Mouse (Mus musculus): ENCODE measurements around the gene Evl. TPM values are rescaled to one million over a fixed set of nuclear protein-coding genes. Genes with fewer than 3 reads are reported as not detected.

Evl gene
- total and polyA plus RNA-seq, 3 experiments: 3.2 to 29.3 (median 11.3) TPM

DNA sequence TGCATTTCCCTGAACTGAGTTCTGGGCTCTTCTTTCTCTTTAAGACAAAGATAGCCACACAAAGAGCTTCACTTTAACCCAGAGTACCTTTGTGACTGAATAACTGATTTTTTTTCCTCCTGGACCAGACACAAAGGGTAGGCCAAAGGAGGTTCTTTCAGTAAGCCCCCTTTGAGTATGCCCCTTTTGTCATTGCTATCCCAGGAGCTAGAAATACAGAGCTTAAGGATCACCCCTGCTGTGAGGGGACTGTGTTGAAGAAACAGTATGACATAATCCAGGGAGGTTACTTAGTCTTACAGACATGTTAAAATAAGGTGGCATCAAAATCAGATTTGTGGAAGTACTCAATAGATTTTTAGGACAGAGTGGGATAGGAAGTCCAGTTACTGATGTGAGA lies 50.0 kb downstream of the Evl start:
- Histone ChIP-seq H3K27me3 (replicated peaks) (peaks cover 37% of the 10 kb centered on the region), H3K4me3 (replicated peaks in 1 of 3; ENCODE audit: low read depth in 2 of 3, low read length in 2 of 3, poor library complexity in 1 of 3) (no peak overlapping the region), H3K9me3 (replicated peaks; ENCODE audit: low read length) (no peaks in the 10 kb centered on the region), H3K27ac (ENCODE audit: insufficient read depth, low read depth) (no peak overlapping the region), H3K4me1 (ENCODE audit: control insufficient read depth in 1 of 2, insufficient read depth in 2 of 2) (no peaks in the 10 kb centered on the region), H3K4me2 (ENCODE audit: insufficient read depth, low read depth, poor library complexity, severe bottlenecking) (no peak overlapping the region), H3K36me3 (replicated peaks in 1 of 2; ENCODE audit: control insufficient read depth in 1 of 2, insufficient read depth in 1 of 2, low read length in 1 of 2) (no peaks in the 10 kb centered on the region), H3K79me2 (replicated peaks; ENCODE audit: control insufficient read depth, extremely low read depth, insufficient read depth, poor library complexity, severe bottlenecking) (no peaks in the 10 kb centered on the region), H3K9ac (ENCODE audit: insufficient read depth, low read depth) (no peak overlapping the region)
- TF ChIP-seq MXI1 (IDR thresholded peaks at IDR 0.05; ENCODE audit: low read depth, low read length) (no peak), USF1 (IDR thresholded peaks at IDR 0.05; ENCODE audit: low read depth, low read length) (no peak), ZNF384 (IDR thresholded peaks at IDR 0.05; ENCODE audit: low read depth, low read length) (no peak), EP300 (IDR thresholded peaks at IDR 0.05; ENCODE audit: low read length) (no peak), ELF1 (IDR thresholded peaks at IDR 0.05; ENCODE audit: low read depth, low read length) (no peak), NELFE (IDR thresholded peaks at IDR 0.05; ENCODE audit: low read depth, low read length) (no peak), PAX5 (IDR thresholded peaks at IDR 0.05; ENCODE audit: low read length) (no peak), HCFC1 (IDR thresholded peaks at IDR 0.05; ENCODE audit: low read depth, low read length) (no peak), RCOR1 (conservative IDR thresholded peaks at IDR 0.05; ENCODE audit: low read depth, low read length) (no peak), KAT2A (IDR thresholded peaks at IDR 0.05; ENCODE audit: insufficient replicate concordance, low read length) (no peak)
- in situ Hi-C loops (cut with MboI; ENCODE audit: low pct_ligation_motif_present, low pct_unique_long_range_greater_than_20kb, low sequenced_read_pairs) (loop anchor here (25.0 kb wide), 1 partner anchor 158 kb away; no protein-coding TSS in a partner anchor), dilution Hi-C loops (cut with MboI; ENCODE audit: extremely low pct_ligation_motif_present, extremely low pct_unique_long_range_greater_than_20kb, low sequenced_read_pairs) (no loop called here)
- DNase-seq (ENCODE audit: extremely low read depth): no peak

DNA sequence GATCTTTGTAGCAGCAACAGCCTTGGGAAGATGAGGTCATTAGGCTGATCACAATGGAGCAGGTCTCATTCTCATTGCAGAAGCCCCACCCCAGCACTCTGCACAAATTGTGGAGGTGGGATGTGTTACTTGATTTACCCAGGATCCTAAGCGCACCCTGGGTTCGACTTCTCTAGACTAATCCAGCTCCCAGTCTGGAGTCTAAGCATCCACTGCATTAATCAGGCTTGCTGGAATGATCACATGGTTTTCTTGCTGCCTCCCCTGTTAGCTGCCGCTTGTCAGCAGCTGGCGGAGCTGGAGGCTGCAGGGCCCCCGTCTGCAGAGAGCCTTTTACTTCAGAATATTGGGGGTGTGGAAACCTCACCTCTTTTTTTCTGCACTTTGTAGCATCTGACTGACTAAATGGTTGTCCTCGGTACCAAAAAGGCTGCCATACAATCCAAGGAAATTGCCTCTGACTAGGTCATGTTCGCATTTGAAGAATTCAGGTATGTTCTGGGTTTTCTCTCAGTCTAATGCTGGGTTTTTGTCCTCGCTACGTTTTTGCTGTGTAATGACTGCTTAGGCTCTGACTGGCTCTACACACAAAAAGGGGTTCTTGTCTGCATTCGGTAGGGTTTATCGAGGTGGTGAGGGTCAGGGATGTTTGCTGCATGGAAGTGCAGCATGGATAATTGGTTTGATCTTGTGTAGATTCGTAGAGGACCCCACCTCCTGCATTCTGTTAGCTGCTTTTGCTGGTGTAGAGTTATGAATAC lies 51.2 kb downstream of the Evl start:
- Histone ChIP-seq H3K9ac (ENCODE audit: insufficient read depth, low read depth) (no peak overlapping the region), H3K79me2 (replicated peaks; ENCODE audit: control insufficient read depth, extremely low read depth, insufficient read depth, poor library complexity, severe bottlenecking) (no peaks in the 10 kb centered on the region), H3K36me3 (replicated peaks in 1 of 2; ENCODE audit: control insufficient read depth in 1 of 2, insufficient read depth in 1 of 2, low read length in 1 of 2) (no peaks in the 10 kb centered on the region), H3K4me3 (replicated peaks in 1 of 3; ENCODE audit: low read depth in 2 of 3, low read length in 2 of 3, poor library complexity in 1 of 3) (no peak overlapping the region), H3K27me3 (replicated peaks) (peaks cover 36% of the 10 kb centered on the region), H3K9me3 (replicated peaks; ENCODE audit: low read length) (no peaks in the 10 kb centered on the region), H3K4me2 (ENCODE audit: insufficient read depth, low read depth, poor library complexity, severe bottlenecking) (no peak overlapping the region), H3K4me1 (ENCODE audit: control insufficient read depth in 1 of 2, insufficient read depth in 2 of 2) (no peaks in the 10 kb centered on the region), H3K27ac (ENCODE audit: insufficient read depth, low read depth) (no peak overlapping the region)
- dilution Hi-C loops (cut with MboI; ENCODE audit: extremely low pct_ligation_motif_present, extremely low pct_unique_long_range_greater_than_20kb, low sequenced_read_pairs): no loop called here
- in situ Hi-C loops (cut with MboI; ENCODE audit: low pct_ligation_motif_present, low pct_unique_long_range_greater_than_20kb, low sequenced_read_pairs): loop anchor here (25.0 kb wide), 1 partner anchor 157 kb away; no protein-coding TSS in a partner anchor
- no peak for DNase-seq (ENCODE audit: extremely low read depth)
- no peak for TF ChIP-seq CTCF (conservative IDR thresholded peaks at IDR 0.05 in 1 of 2, IDR thresholded peaks at IDR 0.05 in 1 of 2; ENCODE audit: low read depth in 2 of 2, low read length in 2 of 2)
- no peak for TF ChIP-seq POLR2A (IDR thresholded peaks at IDR 0.05; ENCODE audit: low read depth, low read length)
- no peak for TF ChIP-seq MEF2A (IDR thresholded peaks at IDR 0.05; ENCODE audit: borderline replicate concordance, low read depth, low read length)
- no peak for TF ChIP-seq JUND (conservative IDR thresholded peaks at IDR 0.05; ENCODE audit: low read depth, low read length)
- no peak for TF ChIP-seq MAZ (IDR thresholded peaks at IDR 0.05; ENCODE audit: low read depth, low read length)
- no peak for TF ChIP-seq ZNF384 (IDR thresholded peaks at IDR 0.05; ENCODE audit: low read depth, low read length)
- TF ChIP-seq BHLHE40 (IDR thresholded peaks at IDR 0.05; ENCODE audit: low read depth, low read length): no peak
- no peak for TF ChIP-seq PAX5 (IDR thresholded peaks at IDR 0.05; ENCODE audit: low read length)
- no peak for TF ChIP-seq JUN (IDR thresholded peaks at IDR 0.05; ENCODE audit: insufficient read depth, low read depth, low read length)
- TF ChIP-seq CHD2 (IDR thresholded peaks at IDR 0.05; ENCODE audit: low read length): no peak
- TF ChIP-seq UBTF (IDR thresholded peaks at IDR 0.05; ENCODE audit: low read depth, low read length): no peak
